Mouse (Mus musculus): ENCODE data around the gene Slc48a1. TPM values are rescaled to one million over a fixed set of nuclear protein-coding genes. Genes with fewer than 3 reads are reported as not detected.

Gene Slc48a1
- total RNA-seq, 2 experiments from 2014 or later: 58.7 to 59.2 TPM

- DNase-seq: peak; percentile 88
Measured at GRCm38 (mm10) chr15:97782749-97783105, 4.4 kb downstream of the Slc48a1 start.

GRCm38 (mm10) chr15:97784092-97784559 is 5.8 kb downstream of the Slc48a1 start:
- peak; percentile 94 for DNase-seq

- DNase-seq: no peak
Measured at GRCm38 (mm10) chr15:97784561-97785161, 6.3 kb downstream of the Slc48a1 start.

DNA sequence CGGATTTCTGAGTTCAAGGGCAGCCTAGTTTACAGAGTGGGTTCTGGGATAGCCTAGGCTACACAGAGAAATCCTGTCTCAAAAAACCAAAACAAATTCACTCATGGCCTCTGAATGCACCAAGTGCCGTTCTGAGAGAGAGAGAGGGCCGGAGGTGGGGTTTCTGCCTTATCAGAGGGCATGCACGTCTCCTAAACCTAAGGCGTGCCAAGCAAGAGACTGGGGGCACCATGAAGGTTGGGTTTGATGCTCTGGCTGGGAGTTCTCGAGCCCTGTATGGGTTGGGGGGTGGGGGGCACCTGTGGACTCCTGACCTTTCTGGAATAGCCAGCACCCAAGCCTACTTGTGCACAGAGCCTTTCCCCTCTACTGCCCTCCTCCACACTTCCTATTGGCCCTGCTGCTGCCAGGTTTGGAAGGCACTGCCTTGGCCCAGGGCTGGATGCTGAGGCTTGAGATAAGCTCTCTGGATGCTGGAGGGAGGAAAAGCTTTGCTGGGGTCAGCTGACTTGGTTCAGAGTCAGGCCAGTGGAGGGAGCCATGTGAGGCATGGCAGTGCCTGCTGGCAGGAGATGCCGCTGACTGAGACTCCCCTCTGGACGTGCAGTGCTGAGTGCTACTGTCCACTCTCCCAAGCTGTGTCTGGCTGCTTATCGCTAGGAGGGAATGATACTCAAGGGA is 7.6 kb downstream of the Slc48a1 start:
- DNase-seq: peak; percentile 64

GRCm38 (mm10) chr15:97786412-97787112 is 8.2 kb downstream of the Slc48a1 start:
- DNase-seq: no peak

- DNase-seq: no peak
Measured at GRCm38 (mm10) chr15:97787148-97787798, 9.0 kb downstream of the Slc48a1 start.

DNA sequence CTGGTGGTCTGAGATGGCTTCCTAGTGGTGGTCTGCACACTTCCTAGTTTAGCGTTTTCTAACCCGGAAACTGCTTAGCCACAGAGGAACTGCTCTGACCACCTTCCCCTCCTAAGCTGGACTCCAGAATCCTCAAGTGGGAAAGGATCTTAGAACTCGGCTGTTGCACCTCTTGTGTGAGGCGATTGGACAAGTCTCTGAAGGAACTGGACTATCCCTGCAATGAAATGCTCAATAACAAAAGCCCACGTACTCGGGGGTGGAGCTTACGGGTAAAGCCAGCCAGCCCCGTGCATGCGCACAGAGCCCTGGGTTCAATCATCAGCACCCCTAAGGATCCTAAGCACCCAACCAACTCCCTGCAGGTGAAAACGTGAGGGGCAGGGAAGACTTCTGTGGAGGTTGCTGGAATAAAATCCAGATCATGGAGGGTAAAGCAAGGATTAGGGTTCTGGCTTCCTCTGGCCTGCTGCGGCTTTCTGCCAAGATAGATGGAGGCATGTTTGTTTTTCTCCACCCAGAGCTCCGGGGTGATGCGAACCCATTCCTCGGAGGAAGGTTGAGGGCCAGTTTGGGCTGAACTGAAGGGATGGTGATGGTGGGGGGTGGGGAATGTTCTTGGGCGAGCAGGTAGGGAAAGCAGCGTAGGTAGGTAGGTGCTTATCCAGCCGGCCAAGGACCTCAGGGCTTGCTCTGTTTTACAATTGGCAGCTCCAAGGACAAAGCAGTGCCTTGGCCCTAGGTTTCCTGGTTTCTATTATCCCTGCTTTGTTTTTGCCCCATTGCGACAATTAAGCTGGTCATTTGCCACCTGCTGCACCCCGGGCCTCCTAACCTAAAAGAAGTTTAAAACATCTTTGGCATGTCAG is 9.7 kb downstream of the Slc48a1 start:
- DNase-seq: no peak

- no peak for DNase-seq
Measured at GRCm38 (mm10) chr15:97788821-97789220, 10.5 kb downstream of the Slc48a1 start.

GRCm38 (mm10) chr15:97789761-97790505 is 11.6 kb downstream of the Slc48a1 start:
- peak; percentile 67 for DNase-seq

GRCm38 (mm10) chr15:97791126-97791700 is 12.9 kb downstream of the Slc48a1 start:
- no peak for DNase-seq

- DNase-seq: no peak
Measured at GRCm38 (mm10) chr15:97793386-97794153, 15.2 kb downstream of the Slc48a1 start.

- DNase-seq: no peak
Measured at GRCm38 (mm10) chr15:97794268-97794667, 15.9 kb downstream of the Slc48a1 start.

GRCm38 (mm10) chr15:97795559-97796235 is 17.4 kb downstream of the Slc48a1 start:
- no peak for DNase-seq

- DNase-seq: no peak
Measured at GRCm38 (mm10) chr15:97796674-97797310, 18.5 kb downstream of the Slc48a1 start.

DNA sequence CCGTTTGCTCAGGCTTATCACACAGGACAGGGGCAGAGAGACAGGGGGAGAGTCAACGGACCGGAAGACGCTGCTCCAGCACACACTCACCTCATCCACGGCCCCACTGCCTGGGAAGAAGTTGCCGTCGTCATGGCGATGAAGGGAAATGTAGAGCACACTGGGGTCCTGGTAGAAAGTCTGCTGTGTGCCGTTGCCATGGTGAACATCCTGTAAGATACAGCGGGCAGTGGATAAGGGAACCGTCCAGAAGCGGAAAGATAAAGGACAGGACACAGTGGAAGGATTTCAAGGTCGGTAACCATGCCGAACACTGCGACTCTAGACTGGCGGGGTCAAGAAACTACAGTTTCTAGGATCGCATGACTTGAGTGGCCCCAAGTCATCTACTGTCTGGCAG is 19.8 kb downstream of the Slc48a1 start:
- DNase-seq: no peak

- no peak for DNase-seq
Measured at GRCm38 (mm10) chr15:97799446-97799845, 21.1 kb downstream of the Slc48a1 start.

GRCm38 (mm10) chr15:97800853-97801252 is 22.5 kb downstream of the Slc48a1 start:
- DNase-seq: no peak

DNA sequence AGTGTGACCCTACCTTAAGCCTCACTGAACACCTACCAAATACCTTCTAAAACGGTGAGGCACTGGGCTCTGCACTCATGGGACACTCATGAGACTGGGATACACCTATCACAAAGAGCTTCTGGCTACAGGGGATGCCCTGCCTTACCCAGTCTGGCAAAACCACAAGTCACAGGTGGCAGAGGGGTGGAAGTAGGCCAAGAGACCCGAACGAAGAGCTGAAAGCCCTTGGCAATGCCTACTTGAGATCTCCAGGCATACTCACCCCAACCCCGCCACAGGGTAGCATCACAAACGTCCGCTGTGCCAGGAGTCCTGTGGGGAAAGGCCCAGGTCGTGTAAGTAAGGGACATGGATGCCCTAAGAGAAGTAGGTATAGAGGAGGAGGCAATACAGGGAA is 23.5 kb downstream of the Slc48a1 start:
- DNase-seq: no peak

- no peak for DNase-seq
Measured at GRCm38 (mm10) chr15:97802575-97802974, 24.3 kb downstream of the Slc48a1 start.

All from heart, postnatal 4 days (tissue).